Mouse (Mus musculus) midbrain, embryonic 12.5 days (tissue): Measurements from ENCODE around the gene Kbtbd7. TPM values are rescaled to one million over a fixed set of nuclear protein-coding genes. Genes with fewer than 3 reads are reported as not detected.
A peak's percentile ranks its signal among the peaks of the same experiment; 100 is the strongest.
"Not testable (repeated sequence)": the region's sequence is repeated elsewhere in the genome, so short reads cannot be mapped to it uniquely, and the experiment has no call there.

Source experiments
- ATAC-seq: fragments of 200-750 bp; cut with Nextera tagmentation; 2 replicates; pipeline ENCODE4 v1.8.0; 2017; ENCODE audit warnings: low read depth, moderate TSS enrichment, moderate library complexity; ENCODE audit not compliant: low FRiP score
- H3K27ac ChIP-seq: fragments of 300-500 bp; sonication (generic); replicated peaks from 2 replicates; pipeline ENCODE4 v1.5.1; 2016; ENCODE audit warnings: mild to moderate bottlenecking
- H3K27me3 ChIP-seq: fragments of 300-500 bp; sonication (generic); 2 replicates; pipeline ENCODE4 v1.6.1; 2016; ENCODE audit warnings: mild to moderate bottlenecking
- H3K36me3 ChIP-seq: fragments of 300-500 bp; sonication (generic); 2 replicates; pipeline ENCODE4 v1.6.1; 2016
- H3K4me1 ChIP-seq: fragments of 300-500 bp; sonication (generic); 2 replicates; pipeline ENCODE4 v1.6.1; 2016
- H3K4me2 ChIP-seq: fragments of 300-500 bp; sonication (generic); replicated peaks from 2 replicates; pipeline ENCODE4 v1.6.1; 2016; ENCODE audit warnings: mild to moderate bottlenecking, moderate library complexity
- H3K4me3 ChIP-seq: fragments of 300-500 bp; sonication (generic); 2 replicates; pipeline ENCODE4 v1.5.1; 2016; ENCODE audit warnings: mild to moderate bottlenecking
- H3K9ac ChIP-seq: fragments of 300-500 bp; sonication (generic); replicated peaks from 2 replicates; pipeline ENCODE4 v1.6.1; 2016; ENCODE audit warnings: mild to moderate bottlenecking, moderate library complexity
- H3K9me3 ChIP-seq: fragments of 300-500 bp; sonication (generic); 2 replicates; pipeline ENCODE4 v1.6.1; 2016; ENCODE audit warnings: mild to moderate bottlenecking
- WGBS: fragments of 180-500 bp; shearing (Covaris S2); methylation state at CpG from one replicate; pipeline ENCODE4 v1.1.7; 2016; 5-methylcytosine and 5-hydroxymethylcytosine counted together
- polyA plus RNA-seq: library from polyadenylated mRNA; unstranded; fragments of >200 nt; fragmentation: Nextera tagmentation; extraction: Ambion mirVana; gene quantifications from 2 replicates; pipeline ENCODE4 v1.2.1, GENCODE M21; 2016

The Kbtbd7 gene
- polyA plus RNA-seq, 1 experiment from 2014 or later: 19.0 TPM

DNA sequence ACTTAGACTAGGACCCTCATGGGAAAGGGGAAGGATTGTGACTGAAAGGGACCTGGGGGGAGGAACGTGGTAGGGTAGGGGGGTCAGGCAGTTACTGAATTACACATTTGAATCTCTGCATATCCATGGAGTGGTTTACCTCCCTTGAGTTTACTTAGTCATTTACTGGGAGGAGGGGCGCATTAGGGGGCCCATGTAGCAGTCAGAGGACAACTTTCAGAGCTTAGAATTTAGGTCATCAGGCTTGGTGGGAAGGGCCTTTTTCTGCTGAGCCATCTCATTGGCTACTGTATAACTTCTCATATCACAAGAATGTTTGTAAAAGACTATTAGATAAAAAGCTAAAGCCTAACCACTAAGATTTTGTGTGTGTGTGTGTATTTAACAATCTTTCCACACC is 15.6 kb upstream of the Kbtbd7 start:
- Histone ChIP-seq H3K27ac (no peak overlapping the region), H3K9ac (no peak overlapping the region), H3K4me2 (no peak overlapping the region), H3K36me3 (peaks cover 27% of the 10 kb centered on the region), H3K9me3 (no peaks in the 10 kb centered on the region), H3K27me3 (no peaks in the 10 kb centered on the region), H3K4me3 (no peak overlapping the region), H3K4me1 (no peaks in the 10 kb centered on the region)
- 74% methylated on average over 2 of the region's 2 CpGs for WGBS
- ATAC-seq: no peak

DNA sequence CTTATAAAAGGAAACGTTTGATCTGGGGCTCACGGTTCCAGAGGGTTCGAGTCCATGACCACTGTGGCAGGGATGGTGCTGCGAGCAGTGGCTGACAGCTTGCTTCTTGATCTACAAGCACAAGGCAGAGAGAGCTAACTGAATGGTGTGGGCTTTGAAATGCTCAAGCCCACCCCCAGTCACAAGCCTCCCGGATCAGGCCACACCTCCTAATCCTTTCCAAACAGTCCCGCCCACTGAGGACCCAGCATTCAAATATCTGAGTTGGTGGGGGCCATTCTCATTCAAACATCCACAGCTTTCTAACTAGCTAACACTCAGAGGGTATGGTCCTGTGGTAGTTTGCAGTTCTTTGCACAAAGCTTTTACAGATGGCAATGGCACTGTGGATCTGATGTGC is 13.2 kb upstream of the Kbtbd7 start:
- Histone ChIP-seq H3K9me3 (no peaks in the 10 kb centered on the region), H3K36me3 (peaks cover 20% of the 10 kb centered on the region), H3K27ac (no peak overlapping the region), H3K4me2 (no peak overlapping the region), H3K9ac (no peak overlapping the region), H3K4me3 (no peak overlapping the region), H3K27me3 (no peaks in the 10 kb centered on the region), H3K4me1 (no peaks in the 10 kb centered on the region)
- 67% methylated on average over 6 of the region's 6 CpGs for WGBS
- ATAC-seq: no peak

DNA sequence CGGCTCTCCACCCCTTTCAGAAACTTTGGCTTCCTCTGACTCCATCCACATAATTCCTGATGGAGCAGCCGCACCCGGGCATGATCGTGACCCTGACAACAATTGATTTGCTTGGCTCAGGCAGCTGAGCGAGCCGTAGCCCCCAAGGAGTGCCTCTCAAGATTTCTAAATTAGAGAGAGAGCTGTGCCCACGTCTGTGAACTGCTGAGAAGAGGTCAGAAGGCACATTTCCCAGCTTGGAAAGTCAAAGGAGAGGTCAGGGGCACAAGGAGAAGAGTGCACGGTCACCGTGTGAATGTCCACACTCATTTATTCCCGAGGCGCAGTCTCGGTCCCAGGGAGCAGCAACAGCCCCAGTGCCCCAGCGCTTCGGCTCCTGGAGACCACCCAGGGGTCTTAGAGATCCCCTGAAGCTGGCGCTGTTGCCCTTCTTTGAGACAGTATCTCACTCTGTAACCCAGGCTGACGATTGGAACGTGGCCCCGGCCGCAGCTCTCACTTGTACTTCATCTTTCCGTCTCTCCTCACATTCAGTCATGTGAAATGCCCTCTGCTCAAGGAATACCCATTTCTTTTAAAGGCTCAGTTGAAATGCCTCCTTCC is 6.1 kb upstream of the Kbtbd7 start:
- no peak overlapping the region for H3K27ac ChIP-seq
- H3K36me3 ChIP-seq: no peaks in the 10 kb centered on the region
- WGBS: 41% methylated on average over 20 of the region's 20 CpGs
- no peak for ATAC-seq
- H3K4me3 ChIP-seq: no peak overlapping the region
- no peak overlapping the region for H3K9ac ChIP-seq
- H3K27me3 ChIP-seq: no peaks in the 10 kb centered on the region
- no peaks in the 10 kb centered on the region for H3K9me3 ChIP-seq
- H3K4me1 ChIP-seq: no peaks in the 10 kb centered on the region
- peak overlapping the region; percentile 26; the same call in 1 of the 2 replicates for H3K4me2 ChIP-seq

DNA sequence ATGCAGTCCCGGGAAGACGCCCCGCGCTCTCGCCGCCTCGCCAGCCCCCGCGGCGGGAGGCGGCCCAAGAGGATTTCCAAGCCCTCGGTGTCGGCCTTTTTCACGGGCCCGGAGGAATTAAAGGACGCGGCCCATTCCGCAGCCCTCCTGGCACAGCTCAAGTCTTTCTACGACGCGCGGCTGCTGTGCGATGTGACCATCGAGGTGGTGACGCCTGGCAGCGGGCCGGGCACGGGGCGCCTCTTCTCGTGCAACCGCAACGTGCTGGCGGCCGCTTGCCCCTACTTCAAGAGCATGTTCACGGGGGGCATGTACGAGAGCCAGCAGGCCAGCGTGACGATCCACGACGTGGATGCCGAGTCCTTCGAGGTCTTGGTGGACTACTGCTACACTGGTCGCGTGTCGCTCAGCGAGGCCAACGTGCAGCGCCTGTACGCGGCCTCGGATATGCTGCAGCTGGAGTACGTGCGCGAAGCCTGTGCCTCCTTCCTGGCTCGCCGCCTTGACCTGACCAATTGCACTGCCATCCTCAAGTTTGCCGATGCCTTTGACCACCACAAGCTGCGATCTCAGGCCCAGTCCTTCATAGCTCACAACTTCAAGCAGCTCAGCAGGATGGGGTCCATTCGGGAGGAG is 537 bp downstream of the Kbtbd7 start:
- Histone ChIP-seq H3K4me3 (peak overlapping the region; percentile 50), H3K27ac (peak overlapping the region; percentile 84), H3K36me3 (peaks cover 12% of the 10 kb centered on the region), H3K9ac (peak overlapping the region; percentile 64), H3K4me2 (peak overlapping the region; percentile 50)
- H3K4me1 ChIP-seq, H3K9me3 ChIP-seq, H3K27me3 ChIP-seq: not testable (repeated sequence)
- 78% methylated on average over 4 of the region's 59 CpGs for WGBS
- peak; percentile 55 for ATAC-seq

DNA sequence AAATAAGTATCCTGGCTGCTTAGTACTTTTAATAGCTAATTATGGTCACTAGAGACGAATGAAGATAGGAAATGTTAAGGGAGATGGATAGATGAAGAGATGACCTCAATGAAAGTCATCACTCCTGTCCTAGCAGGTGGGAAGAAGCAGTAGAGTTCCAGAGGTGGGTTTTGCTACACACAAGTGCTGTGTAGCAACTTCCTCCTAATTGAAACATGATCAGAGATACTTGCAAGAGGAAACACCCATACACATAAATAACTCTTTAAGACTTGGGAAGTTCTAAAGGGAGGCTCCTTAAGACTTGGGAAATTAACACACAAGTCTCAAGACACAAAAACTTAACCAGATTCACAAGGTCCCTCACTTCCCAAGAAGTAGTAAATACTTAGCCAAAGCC is 7.8 kb downstream of the Kbtbd7 start:
- ATAC-seq: no peak
- H3K36me3 ChIP-seq: no peaks in the 10 kb centered on the region
- WGBS: 84% methylated on average over 1 of the region's 1 CpGs
- no peaks in the 10 kb centered on the region for H3K9me3 ChIP-seq
- H3K4me3 ChIP-seq: no peak overlapping the region
- no peak overlapping the region for H3K27ac ChIP-seq
- no peak overlapping the region for H3K9ac ChIP-seq
- no peaks in the 10 kb centered on the region for H3K27me3 ChIP-seq
- H3K4me1 ChIP-seq: no peaks in the 10 kb centered on the region
- H3K4me2 ChIP-seq: no peak overlapping the region

DNA sequence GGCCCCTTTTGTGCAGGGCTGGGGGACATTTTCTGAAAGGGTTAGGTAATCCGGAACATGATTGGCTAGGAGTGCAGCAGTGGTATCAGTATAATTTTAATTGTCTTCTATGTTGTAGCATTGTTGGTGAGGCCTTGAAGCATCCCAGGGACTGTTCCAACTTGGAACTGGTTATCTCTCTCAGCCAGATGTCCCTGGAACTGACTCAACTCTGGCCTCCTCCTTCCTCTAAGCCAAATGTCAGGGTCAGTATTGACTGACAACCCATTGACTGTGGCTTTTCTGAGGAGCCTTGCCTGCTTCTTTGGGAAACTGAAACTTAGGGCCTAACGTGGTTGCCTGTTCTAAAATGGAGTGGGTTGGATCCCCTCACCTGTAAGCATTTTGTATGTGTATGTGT is 14.3 kb downstream of the Kbtbd7 start:
- no peak overlapping the region for H3K9ac ChIP-seq
- H3K4me1 ChIP-seq: peaks cover 15% of the 10 kb centered on the region
- no peaks in the 10 kb centered on the region for H3K36me3 ChIP-seq
- H3K27ac ChIP-seq: no peak overlapping the region
- WGBS: 85% methylated on average over 2 of the region's 2 CpGs
- no peak overlapping the region for H3K4me3 ChIP-seq
- H3K9me3 ChIP-seq: no peaks in the 10 kb centered on the region
- peaks cover 3% of the 10 kb centered on the region; the same call in 1 of the 2 replicates for H3K27me3 ChIP-seq
- no peak for ATAC-seq
- H3K4me2 ChIP-seq: no peak overlapping the region

DNA sequence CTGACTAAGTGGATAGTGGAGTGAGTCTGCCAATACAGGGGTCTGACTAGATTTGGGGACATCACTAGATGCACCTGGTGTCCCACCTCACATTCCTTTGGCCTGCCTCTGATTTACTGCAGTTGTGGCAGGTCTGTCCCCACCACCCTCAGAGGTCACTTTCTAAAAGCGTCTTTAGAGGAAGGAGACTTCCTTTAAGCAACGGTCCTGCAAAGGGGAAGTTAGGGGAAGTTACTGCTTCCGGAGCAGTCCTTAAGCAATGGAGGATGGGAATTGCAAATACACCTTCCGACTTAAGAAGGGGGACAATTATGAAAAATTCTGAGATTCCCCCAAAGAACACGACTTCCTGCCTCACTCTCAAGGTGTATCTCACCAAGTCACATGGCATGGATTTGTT is 15.1 kb downstream of the Kbtbd7 start:
- no peak overlapping the region for H3K4me2 ChIP-seq

DNA sequence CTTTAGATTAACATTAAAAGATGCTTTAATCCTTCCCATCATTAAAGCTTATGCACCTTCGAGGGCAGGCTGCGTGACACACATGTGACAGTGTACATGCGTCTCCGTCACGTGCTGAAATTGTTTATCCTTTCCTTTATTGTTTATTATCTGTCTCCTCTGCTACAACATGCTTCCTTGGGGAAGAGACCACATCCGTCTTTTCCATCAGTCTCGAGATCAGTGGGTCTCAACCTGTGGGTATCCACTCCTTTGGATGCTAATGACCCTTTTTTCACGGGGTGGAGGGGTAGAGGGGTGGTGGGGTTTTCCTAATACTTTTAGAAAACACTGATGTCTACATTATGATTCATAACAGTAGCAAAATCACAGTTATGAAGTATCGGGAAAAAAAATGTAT is 18.3 kb downstream of the Kbtbd7 start:
- H3K9ac ChIP-seq: no peak overlapping the region
- peak overlapping the region; percentile 29; the same call in 1 of the 2 replicates for H3K4me3 ChIP-seq
- peak overlapping the region; percentile 54 for H3K4me2 ChIP-seq
- peaks cover 19% of the 10 kb centered on the region for H3K4me1 ChIP-seq
- no peaks in the 10 kb centered on the region for H3K36me3 ChIP-seq
- WGBS: 79% methylated on average over 9 of the region's 9 CpGs
- peaks cover 3% of the 10 kb centered on the region; the same call in 1 of the 2 replicates for H3K27me3 ChIP-seq
- peak; percentile 38 for ATAC-seq
- peak overlapping the region; percentile 80 for H3K27ac ChIP-seq
- H3K9me3 ChIP-seq: no peaks in the 10 kb centered on the region

More for the DNA sequence above, 15.1 kb downstream of the Kbtbd7 start:
- H3K4me1 ChIP-seq: peaks cover 19% of the 10 kb centered on the region
- 90% methylated on average over 5 of the region's 5 CpGs for WGBS
- no peak overlapping the region for H3K4me3 ChIP-seq
- no peak overlapping the region for H3K27ac ChIP-seq
- no peak overlapping the region for H3K9ac ChIP-seq
- no peaks in the 10 kb centered on the region for H3K36me3 ChIP-seq
- no peaks in the 10 kb centered on the region for H3K9me3 ChIP-seq
- no peak for ATAC-seq
- peaks cover 3% of the 10 kb centered on the region; the same call in 1 of the 2 replicates for H3K27me3 ChIP-seq

DNA sequence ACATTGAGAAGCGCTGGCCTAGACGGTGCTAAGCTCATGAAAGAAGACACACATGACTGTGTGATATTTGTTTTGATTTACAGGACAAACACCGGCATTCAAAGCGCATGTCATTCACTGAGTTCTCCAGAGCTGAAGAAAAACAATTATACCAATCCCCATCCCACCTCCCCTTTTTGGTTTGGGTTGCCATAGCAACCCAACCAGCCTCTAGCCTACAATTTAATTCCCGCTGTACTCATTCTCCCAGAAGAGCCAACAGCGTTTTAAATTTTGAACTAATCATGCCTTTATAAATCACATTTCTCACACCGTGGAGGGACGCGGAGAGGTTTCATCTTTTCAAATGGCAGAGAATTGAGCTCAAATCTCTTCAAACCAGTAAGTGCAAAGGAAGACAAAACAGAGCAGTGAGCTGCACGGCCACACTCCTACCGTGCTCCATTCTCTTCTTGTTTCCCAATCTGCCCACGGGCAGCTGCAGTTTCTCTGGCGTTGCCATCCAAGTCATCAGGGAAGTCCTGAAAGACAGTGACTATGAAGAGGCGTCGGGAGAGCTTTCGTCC is 18.8 kb downstream of the Kbtbd7 start:
- Histone ChIP-seq H3K27ac (peak overlapping the region; percentile 80), H3K9ac (no peak overlapping the region; the same call in 1 of the 2 replicates), H3K27me3 (peaks cover 3% of the 10 kb centered on the region; the same call in 1 of the 2 replicates), H3K9me3 (no peaks in the 10 kb centered on the region), H3K4me2 (peak overlapping the region; percentile 54), H3K4me3 (peak overlapping the region; percentile 29), H3K36me3 (no peaks in the 10 kb centered on the region), H3K4me1 (peaks cover 19% of the 10 kb centered on the region)
- 19% methylated on average over 16 of the region's 16 CpGs for WGBS
- ATAC-seq: peak; percentile 76

DNA sequence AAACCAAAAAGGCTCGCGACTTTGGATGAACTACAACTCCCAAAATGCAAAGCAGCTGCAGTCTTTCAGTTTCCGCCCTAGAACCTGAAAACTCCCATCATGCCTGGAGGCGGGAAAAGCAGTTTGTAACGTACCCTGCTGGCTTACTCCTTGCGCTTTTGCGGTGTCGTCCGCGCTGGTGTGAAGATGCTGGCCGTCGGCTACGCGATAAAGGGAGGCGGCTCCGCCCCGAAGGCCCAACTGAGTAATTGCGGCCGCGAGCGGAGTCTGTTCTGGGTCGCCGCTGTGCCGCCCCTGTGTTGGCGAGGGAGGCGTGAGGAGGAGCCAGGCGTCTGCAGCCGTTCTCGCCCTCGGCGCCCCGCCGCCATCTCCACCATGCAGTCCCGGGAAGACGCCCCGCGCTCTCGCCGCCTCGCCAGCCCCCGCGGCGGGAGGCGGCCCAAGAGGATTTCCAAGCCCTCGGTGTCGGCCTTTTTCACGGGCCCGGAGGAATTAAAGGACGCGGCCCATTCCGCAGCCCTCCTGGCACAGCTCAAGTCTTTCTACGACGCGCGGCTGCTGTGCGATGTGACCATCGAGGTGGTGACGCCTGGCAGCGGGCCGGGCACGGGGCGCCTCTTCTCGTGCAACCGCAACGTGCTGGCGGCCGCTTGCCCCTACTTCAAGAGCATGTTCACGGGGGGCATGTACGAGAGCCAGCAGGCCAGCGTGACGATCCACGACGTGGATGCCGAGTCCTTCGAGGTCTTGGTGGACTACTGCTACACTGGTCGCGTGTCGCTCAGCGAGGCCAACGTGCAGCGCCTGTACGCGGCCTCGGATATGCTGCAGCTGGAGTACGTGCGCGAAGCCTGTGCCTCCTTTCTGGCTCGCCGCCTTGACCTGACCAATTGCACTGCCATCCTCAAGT is 25.6 kb downstream of the Kbtbd7 start, which contains the start of gene Kbtbd6:
TSS of gene Kbtbd6 (plus strand) at position 155 of the 910 bp plus-strand sequence.
- H3K27me3 ChIP-seq, H3K9me3 ChIP-seq, H3K36me3 ChIP-seq, H3K4me1 ChIP-seq: not testable (repeated sequence)
- peak; percentile 86 for ATAC-seq
- H3K9ac ChIP-seq: 0 out of 2 replicates have a peak within 1 kb of the TSS, but pooled peaks have one; percentile 44
- H3K4me3 ChIP-seq: peak within 1 kb of the TSS; percentile 62
- H3K27ac ChIP-seq: 0 out of 2 replicates have a peak within 1 kb of the TSS, but pooled peaks have one; percentile 35
- peak within 1 kb of the TSS; percentile 67 for H3K4me2 ChIP-seq
- 22% methylated on average over 46 of the region's 89 CpGs for WGBS

DNA sequence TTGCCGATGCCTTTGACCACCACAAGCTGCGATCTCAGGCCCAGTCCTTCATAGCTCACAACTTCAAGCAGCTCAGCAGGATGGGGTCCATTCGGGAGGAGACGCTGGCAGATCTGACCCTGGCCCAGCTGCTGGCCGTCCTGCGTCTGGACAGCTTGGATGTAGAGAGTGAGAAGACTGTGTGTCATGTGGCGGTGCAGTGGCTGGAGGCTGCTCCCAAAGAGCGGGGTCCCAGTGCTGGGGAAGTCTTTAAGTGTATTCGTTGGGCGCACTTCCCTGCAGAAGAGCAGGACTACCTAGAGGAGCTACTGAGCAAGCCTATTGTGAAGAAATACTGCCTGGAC is 26.3 kb downstream of the Kbtbd7 start:
- WGBS: over 99% methylated on average over 8 of the region's 10 CpGs
- peak; percentile 27; the same call in 1 of the 2 replicates for ATAC-seq
- not testable (repeated sequence) for H3K4me3 ChIP-seq, H3K4me2 ChIP-seq, H3K36me3 ChIP-seq, H3K9me3 ChIP-seq, H3K27ac ChIP-seq, H3K27me3 ChIP-seq, H3K4me1 ChIP-seq, H3K9ac ChIP-seq
